ENCODE assay signal across 31 mouse cellular contexts in genomic region chr14:56287806-56288205, GRCm38 (mm10). TPM values are rescaled to one million over a fixed set of nuclear protein-coding genes. Genes with fewer than 3 reads are reported as not detected.
DNase-seq lines count a peak whose midpoint lies in the region; TF ChIP-seq lines count a peak whose summit lies in the region.
"Had no signal": no experiment of that assay in that cellular context is flagged by ENCODE, and none has a peak within 500 bp of the region (broad histone marks: within the 10 kb centered on the region; RNA-seq: fewer than 3 reads in every experiment).

No protein-coding gene starts in this region.

- TF ChIP-seq CTCF in thymus, adult 2 months (IDR thresholded peaks at IDR 0.05; ENCODE audit: borderline replicate concordance, control insufficient read depth, extremely low read depth, insufficient read depth, low read length, poor library complexity), result no peak

- no peak for TF ChIP-seq POLR2A in thymus, adult 2 months (IDR thresholded peaks at IDR 0.05; ENCODE audit: control insufficient read depth, extremely low read depth, insufficient read depth, low read length, poor library complexity)

- WGBS in thymus, adult 2 months, result 14% methylated on average over 5 of the region's 5 CpGs

- H3K36me3 ChIP-seq in thymus, adult 2 months (ENCODE audit: control insufficient read depth, insufficient read depth, low read length), result no peaks in the 10 kb centered on the region
- H3K36me3 ChIP-seq: forebrain, embryonic 10.5 days; heart, embryonic 13.5 days; hindbrain, embryonic 10.5 days; hindbrain, embryonic 13.5 days; intestine, embryonic 15.5 days had no signal

- peak; percentile 46 for DNase-seq in CD4-positive, CD25-positive, alpha-beta regulatory T cell, adult 2 months (ENCODE audit: low read depth, low spot score)
- DNase-seq in T-cell, adult 2 months (ENCODE audit: low spot score), result peak; percentile 32
- DNase-seq in induced T-regulatory cell, adult 2 months (ENCODE audit: low read depth), result peak; percentile 71
- DNase-seq in natural killer cell, adult 2 months (ENCODE audit: low spot score in 2 of 2), result peak; percentile 59 to 76
- DNase-seq in heart, postnatal 4 days, result no peak
- DNase-seq in kidney, postnatal 4 days, result no peak
- no peak for DNase-seq in thymus, adult 2 months
- DNase-seq: adrenal gland, postnatal 10 days; adrenal gland, postnatal 36 days; cerebellum, adult 18-20 months; cerebellum, adult 9-10 months; cerebellum, postnatal 14 days; gastrocnemius, postnatal 10 days; gastrocnemius, postnatal 36 days; heart, postnatal 14 days; kidney, adult 11 months had no signal

- peaks cover 8% of the 10 kb centered on the region; the same call in 1 of the 2 replicates for H3K4me1 ChIP-seq in thymus, adult 2 months (replicated peaks; ENCODE audit: control insufficient read depth, insufficient read depth, low read length)
- H3K4me1 ChIP-seq: forebrain, embryonic 10.5 days; forebrain, embryonic 13.5 days; heart, embryonic 13.5 days; hindbrain, embryonic 13.5 days; intestine, embryonic 15.5 days had no signal

- no peaks in the 10 kb centered on the region for H3K27me3 ChIP-seq in thymus, adult 2 months (ENCODE audit: control insufficient read depth, insufficient read depth, low read length)
- H3K27me3 ChIP-seq: forebrain, embryonic 13.5 days; heart, embryonic 13.5 days; hindbrain, embryonic 13.5 days; intestine, embryonic 15.5 days had no signal

- H3K4me3 ChIP-seq in thymus, adult 2 months (ENCODE audit: control insufficient read depth, insufficient read depth, low read length), result no peak overlapping the region
- H3K4me3 ChIP-seq: forebrain, embryonic 10.5 days; forebrain, embryonic 13.5 days; heart, embryonic 13.5 days; hindbrain, embryonic 10.5 days; hindbrain, embryonic 13.5 days; intestine, embryonic 15.5 days had no signal

- H3K27ac ChIP-seq in thymus, adult 2 months (ENCODE audit: control insufficient read depth, insufficient read depth, low read length), result no peak overlapping the region
- H3K27ac ChIP-seq: forebrain, embryonic 10.5 days; forebrain, embryonic 13.5 days; heart, embryonic 13.5 days; hindbrain, embryonic 10.5 days; hindbrain, embryonic 13.5 days; hindbrain, postnatal 0 days; intestine, embryonic 15.5 days had no signal

RNA-seq across cellular contexts. Expression of gene Gzmb, which starts 25.7 kb away (rescaled TPM):
- total RNA-seq in heart, postnatal 4 days (2021), result not detected
- 1.2 and 2.2 TPM in 2 replicates for polyA plus RNA-seq in thymus, adult 2 months (2012; rRNA removed)
- total RNA-seq: gastrocnemius, adult 18-20 months; gastrocnemius, postnatal 10 days; gastrocnemius, postnatal 36 days; heart, adult 8-10 months; heart, postnatal 14 days; hindbrain, postnatal 0 days had no signal
- polyA plus RNA-seq: C2C12; embryonic facial prominence, embryonic 11.5 days; forebrain, embryonic 10.5 days; forebrain, embryonic 13.5 days; forebrain, embryonic 16.5 days; hindbrain, embryonic 10.5 days; hindbrain, embryonic 13.5 days; hindbrain, postnatal 0 days had no signal

RNA-seq across cellular contexts. Expression of gene Gzmc, which starts 53.4 kb away (rescaled TPM):
- total RNA-seq in heart, postnatal 4 days (2021), result not detected
- polyA plus RNA-seq in thymus, adult 2 months (2012; rRNA removed), result 0.54 and 0.60 TPM in 2 replicates
- total RNA-seq: adrenal gland, adult 18-20 months; adrenal gland, postnatal 10 days; adrenal gland, postnatal 36 days; gastrocnemius, adult 18-20 months; gastrocnemius, postnatal 10 days; gastrocnemius, postnatal 36 days; granulocyte monocyte progenitor cell, adult 5-6 weeks; heart, adult 8-10 months; heart, postnatal 14 days; hindbrain, postnatal 0 days; MEL had no signal
- polyA plus RNA-seq: C2C12; embryonic facial prominence, embryonic 11.5 days; forebrain, embryonic 10.5 days; forebrain, embryonic 13.5 days; forebrain, embryonic 16.5 days; heart, embryonic 13.5 days; hindbrain, embryonic 13.5 days; intestine, embryonic 15.5 days had no signal

Comparison
In these comparisons a context has a peak if more than half of its experiments do, and no peak if none do; other contexts are left out.
1. DNase-seq: peak in CD4-positive, CD25-positive, alpha-beta regulatory T cell, adult 2 months (single experiment), T-cell, adult 2 months (single experiment), induced T-regulatory cell, adult 2 months (single experiment) and natural killer cell, adult 2 months (2 of 2); none in heart, postnatal 4 days (single experiment), kidney, postnatal 4 days (0 of 2) and thymus, adult 2 months (single experiment).